Mouse (Mus musculus): ENCODE results near the gene H2al1e. TPM values are rescaled to one million over a fixed set of nuclear protein-coding genes. Genes with fewer than 3 reads are reported as not detected.

H2al1e gene
- total RNA-seq, 2 experiments from 2014 or later, result not detected

Other genes with a start within 250 kb of the H2al1e start
- gene H2al1a, start 12.7 kb upstream of the H2al1e start, total RNA-seq (2021), result not detected
- gene H2al1b, start 9.5 kb upstream of the H2al1e start, total RNA-seq (2021), result not detected
- not detected for gene H2al1c, start 6.3 kb upstream of the H2al1e start, total RNA-seq (2021)
- not detected for gene H2al1d, start 3.1 kb upstream of the H2al1e start, total RNA-seq (2021)
- gene H2al1f, start 3.2 kb downstream of the H2al1e start, total RNA-seq (2021), result not detected
- not detected for gene H2al1g, start 6.3 kb downstream of the H2al1e start, total RNA-seq (2021)
- not detected for gene H2al1h, start 9.6 kb downstream of the H2al1e start, total RNA-seq (2021)
- gene H2al1i, start 12.7 kb downstream of the H2al1e start, total RNA-seq (2021), result not detected
- not detected for gene H2al1j, start 15.9 kb downstream of the H2al1e start, total RNA-seq (2021)